In the genomic region with DNA sequence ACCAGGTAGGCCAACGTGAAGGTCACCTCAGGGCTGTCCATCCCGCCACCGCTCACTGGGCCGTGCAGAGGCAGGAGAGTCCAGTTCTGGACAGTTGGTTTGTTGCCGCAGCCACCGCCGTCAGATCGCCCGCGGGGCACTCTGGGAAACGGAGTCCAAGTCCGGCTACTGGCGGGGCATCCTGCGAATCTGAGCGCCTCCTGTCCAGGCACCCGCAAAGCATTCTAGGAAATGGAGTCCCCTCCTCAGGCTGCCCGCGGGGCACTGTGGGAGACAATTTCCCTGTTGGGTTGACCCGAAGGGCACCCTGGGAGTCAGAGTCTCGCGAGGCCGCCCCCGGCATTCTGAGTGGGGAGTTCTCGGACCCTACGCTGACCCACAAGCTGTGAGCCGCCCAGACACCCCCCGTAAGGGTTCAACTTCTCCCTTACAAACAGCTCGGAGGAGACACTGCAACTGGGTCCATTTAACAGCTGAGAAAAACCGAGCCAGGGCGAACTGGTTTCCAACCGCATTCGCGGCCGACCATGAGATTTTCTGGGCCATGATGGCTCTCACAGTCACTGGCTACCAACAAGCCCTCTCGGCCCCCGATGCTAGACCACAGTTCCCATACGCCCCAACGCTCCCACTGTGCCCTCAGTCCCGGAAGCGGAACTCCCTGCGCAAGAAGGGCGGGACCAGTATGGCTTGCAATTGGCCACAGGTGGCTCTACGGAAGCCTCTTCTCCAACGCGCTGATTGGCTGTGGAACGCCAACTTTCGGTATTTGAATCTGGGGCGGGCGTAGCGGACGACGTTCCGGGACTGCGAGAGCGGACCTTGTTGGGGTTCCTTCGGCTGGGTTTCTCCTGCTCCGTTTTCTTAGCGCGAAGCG, we compare ENCODE assay signal across 2 mouse cellular contexts.
TF ChIP-seq lines count a peak whose summit lies in the region.

A gene (plus strand): TSS at position 342 of the 877 bp plus-strand sequence.
A gene (minus strand): TSS at position 630 of the 877 bp plus-strand sequence.

TF ChIP-seq in C2C12, 6 proteins besides CTCF, POLR2A, EP300 and RAD21 (continued from another document):
- TF ChIP-seq MAX (IDR thresholded peaks at IDR 0.05): peak; percentile 30
- TF ChIP-seq USF1 (IDR thresholded peaks at IDR 0.05; ENCODE audit: low read depth): no peak

TF ChIP-seq in myocyte, 11 proteins besides CTCF, POLR2A, EP300 and RAD21 (continued from another document):
- peak; percentile 96 for TF ChIP-seq E2F4 (IDR thresholded peaks at IDR 0.05; ENCODE audit: insufficient read depth)
- TF ChIP-seq SRF (IDR thresholded peaks at IDR 0.05; ENCODE audit: control insufficient read depth, insufficient read length, low read depth): no peak
- peak in 2 of 3 experiments; percentile 21 to 33 for TF ChIP-seq MYOD1 (IDR thresholded peaks at IDR 0.05; ENCODE audit: control insufficient read depth in 1 of 3, insufficient read length in 2 of 3, low read depth in 2 of 3)
- TF ChIP-seq USF1 (IDR thresholded peaks at IDR 0.05; ENCODE audit: low read depth): no peak
- TF ChIP-seq POLR2AphosphoS2 (IDR thresholded peaks at IDR 0.05; ENCODE audit: insufficient read length, low read depth): peak; percentile 95
